Mouse (Mus musculus): Measurements from ENCODE around the gene Nacc1. TPM values are rescaled to one million over a fixed set of nuclear protein-coding genes. Genes with fewer than 3 reads are reported as not detected.
"Not testable (repeated sequence)": the region's sequence is repeated elsewhere in the genome, so short reads cannot be mapped to it uniquely, and the experiment has no call there.

Gene Nacc1
- total and polyA plus RNA-seq, 2 experiments from 2014 or later = 14.7 to 78.2 TPM

- Histone ChIP-seq H3K4me3 (ENCODE audit: low read depth, low read length) (no peak overlapping the region), H3K9me3 (ENCODE audit: low read length) (no peaks in the 10 kb centered on the region), H3K36me3 (ENCODE audit: insufficient read depth) (peaks cover 14% of the 10 kb centered on the region), H3K27me3 (ENCODE audit: insufficient read depth, low read length) (no peaks in the 10 kb centered on the region), H3K9ac (no peak overlapping the region), H3K4me2 (ENCODE audit: low read depth) (no peak overlapping the region), H3K4me1 (ENCODE audit: insufficient read depth) (no peaks in the 10 kb centered on the region; the same call in 1 of the 2 replicates), H3K27ac (ENCODE audit: low read depth, low read length) (0 out of 2 replicates have a peak overlapping the region, but pooled peaks have one; percentile 3)
- TF ChIP-seq CTCF (IDR thresholded peaks at IDR 0.05; ENCODE audit: low read depth) = no peak
- peak; percentile 48 for DNase-seq
- ATAC-seq = peak; percentile 4
- 33% methylated on average over 9 of the region's 9 CpGs for WGBS
These were observed 52.8 kb downstream of the Nacc1 start for GRCm38 (mm10) chr8:84634849-84635304.

GRCm38 (mm10) chr8:84633841-84634584 lies 53.6 kb downstream of the Nacc1 start:
- Histone ChIP-seq H3K27me3 (ENCODE audit: insufficient read depth, low read length) (no peaks in the 10 kb centered on the region), H3K9me3 (ENCODE audit: low read length) (no peaks in the 10 kb centered on the region)

GRCm38 (mm10) chr8:84631813-84632212 lies 55.8 kb downstream of the Nacc1 start:
- Histone ChIP-seq H3K4me2 (ENCODE audit: low read depth) (no peak overlapping the region), H3K36me3 (ENCODE audit: insufficient read depth) (peaks cover 23% of the 10 kb centered on the region), H3K9me3 (ENCODE audit: low read length) (no peaks in the 10 kb centered on the region), H3K27ac (ENCODE audit: low read depth, low read length) (no peak overlapping the region), H3K27me3 (ENCODE audit: insufficient read depth, low read length) (no peaks in the 10 kb centered on the region), H3K4me1 (ENCODE audit: insufficient read depth) (no peaks in the 10 kb centered on the region; the same call in 1 of the 2 replicates), H3K4me3 (ENCODE audit: low read depth, low read length) (no peak overlapping the region), H3K9ac (no peak overlapping the region)
- DNase-seq (no peak), ATAC-seq (no peak)
- TF ChIP-seq CTCF (IDR thresholded peaks at IDR 0.05; ENCODE audit: low read depth) = no peak
- 92% methylated on average over 4 of the region's 4 CpGs for WGBS

More at GRCm38 (mm10) chr8:84633841-84634584, 53.6 kb downstream of the Nacc1 start:
- no peak overlapping the region for H3K4me2 ChIP-seq (ENCODE audit: low read depth)
- H3K36me3 ChIP-seq (ENCODE audit: insufficient read depth) = peaks cover 23% of the 10 kb centered on the region
- no peak overlapping the region for H3K27ac ChIP-seq (ENCODE audit: low read depth, low read length)
- H3K4me1 ChIP-seq (ENCODE audit: insufficient read depth) = no peaks in the 10 kb centered on the region; the same call in 1 of the 2 replicates
- DNase-seq = no peak
- 42% methylated on average over 10 of the region's 10 CpGs for WGBS
- TF ChIP-seq CTCF (IDR thresholded peaks at IDR 0.05; ENCODE audit: low read depth) = no peak
- no peak overlapping the region for H3K4me3 ChIP-seq (ENCODE audit: low read depth, low read length)
- no peak for ATAC-seq
- no peak overlapping the region for H3K9ac ChIP-seq

- H3K4me3 ChIP-seq (ENCODE audit: low read depth, low read length) = no peak overlapping the region
- ATAC-seq = no peak
- H3K27ac ChIP-seq (ENCODE audit: low read depth, low read length) = no peak overlapping the region
- WGBS = 78% methylated on average over 4 of the region's 4 CpGs
- no peak for TF ChIP-seq CTCF (IDR thresholded peaks at IDR 0.05; ENCODE audit: low read depth)
- H3K9ac ChIP-seq = no peak overlapping the region
- H3K27me3 ChIP-seq (ENCODE audit: insufficient read depth, low read length) = no peaks in the 10 kb centered on the region
- H3K9me3 ChIP-seq (ENCODE audit: low read length) = no peaks in the 10 kb centered on the region
- H3K36me3 ChIP-seq (ENCODE audit: insufficient read depth) = peaks cover 23% of the 10 kb centered on the region
- no peaks in the 10 kb centered on the region; the same call in 1 of the 2 replicates for H3K4me1 ChIP-seq (ENCODE audit: insufficient read depth)
- no peak overlapping the region for H3K4me2 ChIP-seq (ENCODE audit: low read depth)
- DNase-seq = no peak
These were observed 57.5 kb downstream of the Nacc1 start for GRCm38 (mm10) chr8:84630145-84630544.

GRCm38 (mm10) chr8:84629586-84629985 lies 58.1 kb downstream of the Nacc1 start:
- DNase-seq (no peak), ATAC-seq (no peak)
- H3K27ac ChIP-seq (ENCODE audit: low read depth, low read length) = no peak overlapping the region
- WGBS = 79% methylated on average over 11 of the region's 11 CpGs
- H3K4me1 ChIP-seq (ENCODE audit: insufficient read depth) = no peaks in the 10 kb centered on the region; the same call in 1 of the 2 replicates
- H3K4me3 ChIP-seq (ENCODE audit: low read depth, low read length) = no peak overlapping the region
- TF ChIP-seq CTCF (IDR thresholded peaks at IDR 0.05; ENCODE audit: low read depth) = no peak
- H3K36me3 ChIP-seq (ENCODE audit: insufficient read depth) = peaks cover 23% of the 10 kb centered on the region
- no peak overlapping the region for H3K9ac ChIP-seq
- H3K9me3 ChIP-seq (ENCODE audit: low read length) = no peaks in the 10 kb centered on the region
- H3K4me2 ChIP-seq (ENCODE audit: low read depth) = no peak overlapping the region
- no peaks in the 10 kb centered on the region for H3K27me3 ChIP-seq (ENCODE audit: insufficient read depth, low read length)

- not testable (repeated sequence) for H3K4me1 ChIP-seq (ENCODE audit: insufficient read depth); ATAC-seq; H3K9me3 ChIP-seq (ENCODE audit: low read length); H3K36me3 ChIP-seq (ENCODE audit: insufficient read depth); H3K4me3 ChIP-seq (ENCODE audit: low read depth, low read length); H3K27ac ChIP-seq (ENCODE audit: low read depth, low read length); H3K4me2 ChIP-seq (ENCODE audit: low read depth); H3K9ac ChIP-seq; DNase-seq; H3K27me3 ChIP-seq (ENCODE audit: insufficient read depth, low read length)
- WGBS = 79% methylated on average over 4 of the region's 4 CpGs
These were observed 64.2 kb downstream of the Nacc1 start for GRCm38 (mm10) chr8:84623425-84623824.

GRCm38 (mm10) chr8:84621102-84621625 lies 66.5 kb downstream of the Nacc1 start:
- Histone ChIP-seq H3K4me1 (ENCODE audit: insufficient read depth) (no peaks in the 10 kb centered on the region), H3K36me3 (ENCODE audit: insufficient read depth) (peaks cover 5% of the 10 kb centered on the region; the same call in 1 of the 2 replicates), H3K27me3 (ENCODE audit: insufficient read depth, low read length) (no peaks in the 10 kb centered on the region), H3K4me3 (ENCODE audit: low read depth, low read length) (no peak overlapping the region), H3K27ac (ENCODE audit: low read depth, low read length) (no peak overlapping the region), H3K9me3 (ENCODE audit: low read length) (no peaks in the 10 kb centered on the region), H3K4me2 (ENCODE audit: low read depth) (no peak overlapping the region), H3K9ac (no peak overlapping the region)
- TF ChIP-seq CTCF (IDR thresholded peaks at IDR 0.05; ENCODE audit: low read depth) = 0 out of 2 replicates have a peak, but pooled peaks have one; percentile 11
- ATAC-seq (no peak), DNase-seq (no peak)
- 79% methylated on average over 8 of the region's 8 CpGs for WGBS

Other genes with a start within 250 kb of the Nacc1 start
- gene Ier2, start 25.0 kb downstream of the Nacc1 start, total RNA-seq (2014; rRNA removed) = 4.8 and 8.5 TPM in 2 replicates
- 19.3 and 22.7 TPM in 2 replicates for gene Ier2, start 25.0 kb downstream of the Nacc1 start, polyA plus RNA-seq (2015; fragmentation: Nextera tagmentation; extraction: Ambion mirVana)
- 89.5 and 94.8 TPM in 2 replicates for gene Trmt1, start 1.6 kb downstream of the Nacc1 start, total RNA-seq (2014; rRNA removed)
- 59.8 and 67.5 TPM in 2 replicates for gene Trmt1, start 1.6 kb downstream of the Nacc1 start, polyA plus RNA-seq (2015; fragmentation: Nextera tagmentation; extraction: Ambion mirVana)
- gene Lyl1, start 13.6 kb upstream of the Nacc1 start, total RNA-seq (2014; rRNA removed) = 2.2 and 2.7 TPM in 2 replicates
- gene Lyl1, start 13.6 kb upstream of the Nacc1 start, polyA plus RNA-seq (2015; fragmentation: Nextera tagmentation; extraction: Ambion mirVana) = 2.4 and 2.5 TPM in 2 replicates
- gene G430095P16Rik, start 35.1 kb upstream of the Nacc1 start, total RNA-seq (2014; rRNA removed) = not detected in 2 replicates
- gene G430095P16Rik, start 35.1 kb upstream of the Nacc1 start, polyA plus RNA-seq (2015; fragmentation: Nextera tagmentation; extraction: Ambion mirVana) = 0.56 and 1.0 TPM in 2 replicates
- gene Nfix, start 112.5 kb upstream of the Nacc1 start, total RNA-seq (2014; rRNA removed) = 111 and 116 TPM in 2 replicates
- 347 and 376 TPM in 2 replicates for gene Nfix, start 112.5 kb upstream of the Nacc1 start, polyA plus RNA-seq (2015; fragmentation: Nextera tagmentation; extraction: Ambion mirVana)
- gene Dand5, start 135.0 kb upstream of the Nacc1 start, total RNA-seq (2014; rRNA removed) = 4.7 and 6.9 TPM in 2 replicates
- 8.2 and 10.0 TPM in 2 replicates for gene Dand5, start 135.0 kb upstream of the Nacc1 start, polyA plus RNA-seq (2015; fragmentation: Nextera tagmentation; extraction: Ambion mirVana)
- gene Gadd45gip1, start 143.7 kb upstream of the Nacc1 start, total RNA-seq (2014; rRNA removed) = 24.7 and 28.7 TPM in 2 replicates
- 36.7 and 40.8 TPM in 2 replicates for gene Gadd45gip1, start 143.7 kb upstream of the Nacc1 start, polyA plus RNA-seq (2015; fragmentation: Nextera tagmentation; extraction: Ambion mirVana)
- 32.2 and 55.3 TPM in 2 replicates for gene Rad23a, start 152.8 kb upstream of the Nacc1 start, total RNA-seq (2014; rRNA removed)
- 63.5 and 77.4 TPM in 2 replicates for gene Rad23a, start 152.8 kb upstream of the Nacc1 start, polyA plus RNA-seq (2015; fragmentation: Nextera tagmentation; extraction: Ambion mirVana)
- gene Calr, start 159.1 kb upstream of the Nacc1 start, total RNA-seq (2014; rRNA removed) = 470 and 505 TPM in 2 replicates
- 354 and 405 TPM in 2 replicates for gene Calr, start 159.1 kb upstream of the Nacc1 start, polyA plus RNA-seq (2015; fragmentation: Nextera tagmentation; extraction: Ambion mirVana)
- 77.1 and 91.2 TPM in 2 replicates for gene Farsa, start 169.1 kb upstream of the Nacc1 start, total RNA-seq (2014; rRNA removed)
- gene Farsa, start 169.1 kb upstream of the Nacc1 start, polyA plus RNA-seq (2015; fragmentation: Nextera tagmentation; extraction: Ambion mirVana) = 100 and 103 TPM in 2 replicates
- 27.5 and 32.2 TPM in 2 replicates for gene Syce2, start 184.2 kb upstream of the Nacc1 start, total RNA-seq (2014; rRNA removed)
- 77.9 and 78.2 TPM in 2 replicates for gene Syce2, start 184.2 kb upstream of the Nacc1 start, polyA plus RNA-seq (2015; fragmentation: Nextera tagmentation; extraction: Ambion mirVana)
- 28.9 and 31.5 TPM in 2 replicates for gene Gcdh, start 206.1 kb upstream of the Nacc1 start, total RNA-seq (2014; rRNA removed)
- 21.3 and 27.5 TPM in 2 replicates for gene Gcdh, start 206.1 kb upstream of the Nacc1 start, polyA plus RNA-seq (2015; fragmentation: Nextera tagmentation; extraction: Ambion mirVana)
- gene Klf1, start 214.1 kb upstream of the Nacc1 start, total RNA-seq (2014; rRNA removed) = 0.46 TPM in 1 of 2 replicates, not detected in the other
- 0.50 and 0.77 TPM in 2 replicates for gene Klf1, start 214.1 kb upstream of the Nacc1 start, polyA plus RNA-seq (2015; fragmentation: Nextera tagmentation; extraction: Ambion mirVana)
- 3.6 and 3.7 TPM in 2 replicates for gene Dnase2a, start 220.7 kb upstream of the Nacc1 start, total RNA-seq (2014; rRNA removed)
- gene Dnase2a, start 220.7 kb upstream of the Nacc1 start, polyA plus RNA-seq (2015; fragmentation: Nextera tagmentation; extraction: Ambion mirVana) = 6.3 and 7.1 TPM in 2 replicates
- gene Mast1, start 249.5 kb upstream of the Nacc1 start, total RNA-seq (2014; rRNA removed) = 39.7 and 57.7 TPM in 2 replicates
- 44.2 and 63.8 TPM in 2 replicates for gene Mast1, start 249.5 kb upstream of the Nacc1 start, polyA plus RNA-seq (2015; fragmentation: Nextera tagmentation; extraction: Ambion mirVana)

Data from forebrain, postnatal 0 days (tissue).